Mouse (Mus musculus): ENCODE results near the gene Agpat2.

GRCm38 (mm10) chr2:26611054-26611453 is 6.8 kb upstream of the Agpat2 start:
- TF ChIP-seq ZC3H11A (IDR thresholded peaks at IDR 0.05; ENCODE audit: borderline replicate concordance, low read depth, low read length) (no peak), HCFC1 (IDR thresholded peaks at IDR 0.05; ENCODE audit: borderline replicate concordance, insufficient read depth, low read length) (no peak), CHD2 (IDR thresholded peaks at IDR 0.05; ENCODE audit: low read depth, low read length) (no peak), ZNF384 (IDR thresholded peaks at IDR 0.05; ENCODE audit: low read depth, low read length) (no peak; the same call in 1 of the 2 replicates), MAFK (IDR thresholded peaks at IDR 0.05; ENCODE audit: insufficient read depth, low read depth, low read length) (no peak)
